Mouse (Mus musculus) heart, embryonic 13.5 days (tissue): Measurements from ENCODE around the gene Gm10447. TPM values are rescaled to one million over a fixed set of nuclear protein-coding genes. Genes with fewer than 3 reads are reported as not detected.

Experiments used
- ATAC-seq: fragments of 200-750 bp; cut with Nextera tagmentation; 2 replicates; pipeline ENCODE4 v1.8.0; 2017; ENCODE audit warnings: moderate TSS enrichment; ENCODE audit not compliant: insufficient number of reproducible peaks, low FRiP score, low TSS enrichment; ENCODE audit errors: extremely low read depth
- H3K27ac ChIP-seq: fragments of 300-500 bp; sonication (generic); replicated peaks from 2 replicates; pipeline ENCODE4 v1.5.1; 2015; ENCODE audit warnings: moderate library complexity, mild to moderate bottlenecking, inconsistent platforms
- H3K27me3 ChIP-seq: fragments of 300-500 bp; sonication (generic); replicated peaks from 2 replicates; pipeline ENCODE4 v1.6.1; 2015; ENCODE audit warnings: mild to moderate bottlenecking, inconsistent platforms
- H3K36me3 ChIP-seq: fragments of 300-500 bp; sonication (generic); 2 replicates; pipeline ENCODE4 v1.6.1; 2015; ENCODE audit warnings: mild to moderate bottlenecking, inconsistent platforms
- H3K4me1 ChIP-seq: fragments of 300-500 bp; sonication (generic); 2 replicates; pipeline ENCODE4 v1.6.1; 2015; ENCODE audit warnings: inconsistent platforms
- H3K4me2 ChIP-seq: fragments of 300-500 bp; sonication (generic); 2 replicates; pipeline ENCODE4 v1.6.1; 2015; ENCODE audit warnings: inconsistent platforms, mild to moderate bottlenecking, moderate library complexity
- H3K4me3 ChIP-seq: fragments of 300-500 bp; sonication (generic); 2 replicates; pipeline ENCODE4 v1.5.1; 2015; ENCODE audit warnings: moderate library complexity, mild to moderate bottlenecking, inconsistent platforms
- H3K9ac ChIP-seq: fragments of 300-500 bp; sonication (generic); 2 replicates; pipeline ENCODE4 v1.6.1; 2015; ENCODE audit warnings: inconsistent platforms, mild to moderate bottlenecking, moderate library complexity
- H3K9me3 ChIP-seq: fragments of 300-500 bp; sonication (generic); 2 replicates; pipeline ENCODE4 v1.6.1; 2016; ENCODE audit warnings: inconsistent platforms
- whole genome bisulfite sequencing: fragments of 180-500 bp; shearing (Covaris S2); methylation state at CpG from one replicate; pipeline ENCODE4 v1.1.7; 2015; ENCODE audit warnings: mixed read lengths; 5-methylcytosine and 5-hydroxymethylcytosine counted together
- polyA plus RNA-seq: library from polyadenylated mRNA; unstranded; fragments of >200 nt; fragmentation: Nextera tagmentation; extraction: Ambion mirVana; gene quantifications from 2 replicates; pipeline ENCODE4 v1.2.1, GENCODE M21; 2015

Gm10447 gene
- polyA plus RNA-seq, 1 experiment from 2014 or later: 0.09 TPM

DNA sequence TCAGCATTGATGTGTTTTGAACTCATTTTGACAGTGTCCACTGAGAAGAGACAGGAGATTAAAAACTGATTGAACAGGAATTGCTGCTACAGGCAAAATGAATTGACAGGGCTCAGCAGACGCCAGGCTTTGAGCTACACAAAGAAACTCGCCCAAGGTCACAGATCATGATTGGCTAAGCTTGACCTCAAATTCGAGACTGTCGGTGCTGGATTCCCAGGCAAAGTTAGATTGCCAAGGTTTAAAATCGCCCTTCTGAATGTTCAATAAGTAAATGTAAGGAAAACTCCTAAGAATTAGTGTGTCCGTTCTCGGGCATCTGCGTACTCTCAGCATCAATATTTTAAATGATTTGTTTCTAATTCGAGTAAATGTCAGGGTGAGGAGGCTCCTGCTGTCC is 32.5 kb upstream of the Gm10447 start:
- no peaks in the 10 kb centered on the region for H3K36me3 ChIP-seq
- H3K4me3 ChIP-seq: no peak overlapping the region
- ATAC-seq: no peak
- peaks cover 30% of the 10 kb centered on the region for H3K4me1 ChIP-seq
- no peak overlapping the region for H3K27ac ChIP-seq
- 82% methylated on average over 9 of the region's 9 CpGs for WGBS
- peaks cover 24% of the 10 kb centered on the region for H3K27me3 ChIP-seq
- H3K9ac ChIP-seq: no peak overlapping the region
- 0 out of 2 replicates have a peak, but pooled peaks cover 3% of the 10 kb centered on the region for H3K9me3 ChIP-seq
- no peak overlapping the region for H3K4me2 ChIP-seq

DNA sequence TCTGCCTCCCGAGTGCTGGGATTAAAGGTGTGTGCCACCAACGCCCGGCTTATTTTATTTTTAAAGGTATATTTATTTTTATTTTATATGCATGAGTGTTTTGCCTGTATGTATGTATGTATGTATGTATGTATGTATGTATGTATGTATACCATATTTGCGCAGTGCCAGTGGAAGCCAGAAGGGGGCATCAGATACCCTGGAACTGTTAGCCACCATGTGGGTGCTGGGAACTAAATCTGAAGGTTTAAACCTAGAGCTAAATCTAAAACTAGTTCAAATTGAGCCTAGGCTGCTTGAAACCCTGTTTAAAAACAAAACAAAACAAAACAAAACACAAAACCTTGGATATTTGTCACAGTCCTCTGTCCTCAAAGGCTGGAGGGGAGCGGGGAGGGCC is 32.1 kb upstream of the Gm10447 start:
- Histone ChIP-seq H3K4me3 (no peak overlapping the region), H3K27me3 (peaks cover 24% of the 10 kb centered on the region), H3K27ac (no peak overlapping the region), H3K9ac (no peak overlapping the region), H3K36me3 (no peaks in the 10 kb centered on the region), H3K4me2 (no peak overlapping the region), H3K4me1 (peaks cover 30% of the 10 kb centered on the region), H3K9me3 (0 out of 2 replicates have a peak, but pooled peaks cover 3% of the 10 kb centered on the region)
- 92% methylated on average over 5 of the region's 5 CpGs for WGBS
- no peak for ATAC-seq

DNA sequence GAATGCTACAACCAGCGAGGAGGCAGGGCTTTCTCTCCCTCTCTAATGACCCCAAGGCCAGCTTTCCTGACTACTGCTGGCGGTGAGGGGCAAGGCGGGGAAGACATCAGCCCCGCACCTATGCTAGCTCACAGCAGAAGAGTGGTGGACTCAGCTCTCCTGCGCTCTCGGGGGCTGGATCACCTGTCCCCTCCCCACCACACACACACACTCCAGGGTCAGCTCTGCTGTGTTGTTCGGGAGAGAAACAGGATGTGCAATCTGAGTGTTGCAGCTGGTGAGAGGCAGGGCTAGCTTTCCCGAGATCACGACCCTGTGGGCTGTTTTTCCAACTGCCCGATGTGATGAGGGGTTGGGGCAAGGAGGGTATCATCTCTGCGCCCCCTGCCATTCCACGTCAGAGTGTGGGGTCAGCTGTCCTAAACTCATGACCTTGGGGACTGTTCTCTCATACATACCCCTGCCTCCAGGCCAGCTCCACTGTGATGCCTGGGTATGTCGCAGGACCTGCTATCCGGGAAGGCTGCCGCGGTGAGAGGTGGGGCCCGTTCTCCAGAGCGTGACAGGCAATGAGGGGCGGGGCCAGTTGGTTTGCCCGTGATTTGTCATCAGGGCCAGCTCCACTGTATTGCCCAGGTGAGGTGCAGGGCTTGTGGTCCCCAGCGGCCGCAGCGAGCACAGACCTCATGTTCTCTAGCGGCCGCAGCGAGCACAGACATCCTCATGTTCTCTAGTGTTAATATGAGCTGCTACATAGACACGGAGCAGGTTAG is 30.1 kb upstream of the Gm10447 start:
- Histone ChIP-seq H3K36me3 (no peaks in the 10 kb centered on the region), H3K9me3 (0 out of 2 replicates have a peak, but pooled peaks cover 3% of the 10 kb centered on the region), H3K4me1 (peaks cover 16% of the 10 kb centered on the region), H3K27me3 (peaks cover 25% of the 10 kb centered on the region), H3K27ac (no peak overlapping the region), H3K9ac (peak overlapping the region; percentile 33; the same call in 1 of the 2 replicates), H3K4me3 (peak overlapping the region; percentile 35), H3K4me2 (peak overlapping the region; percentile 66)
- ATAC-seq: no peak
- 8% methylated on average over 27 of the region's 27 CpGs for WGBS

DNA sequence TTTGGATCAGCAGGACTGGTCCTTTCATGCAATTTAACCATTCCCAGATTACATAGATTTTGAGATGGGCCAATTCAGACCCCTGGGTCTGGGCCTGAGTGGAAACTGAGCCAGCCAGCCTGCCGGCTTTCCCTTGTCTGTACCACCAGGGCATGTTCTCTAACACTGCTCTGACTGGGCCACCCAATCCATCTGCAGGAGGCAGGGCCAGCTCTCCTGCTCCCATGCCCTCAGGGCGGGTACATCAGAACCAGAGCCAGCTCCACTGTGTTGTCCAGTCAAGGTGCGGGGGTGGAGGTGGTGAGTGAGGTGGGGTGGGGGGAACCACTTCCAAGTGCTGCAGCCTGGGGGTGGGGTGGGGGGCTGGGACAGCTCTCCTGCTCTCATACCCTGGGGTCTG is 29.4 kb upstream of the Gm10447 start:
- Histone ChIP-seq H3K4me1 (peaks cover 10% of the 10 kb centered on the region), H3K4me3 (no peak overlapping the region), H3K9ac (no peak overlapping the region), H3K4me2 (no peak overlapping the region), H3K36me3 (no peaks in the 10 kb centered on the region), H3K9me3 (0 out of 2 replicates have a peak, but pooled peaks cover 3% of the 10 kb centered on the region), H3K27me3 (peaks cover 32% of the 10 kb centered on the region), H3K27ac (no peak overlapping the region)
- 73% methylated on average over 3 of the region's 3 CpGs for WGBS
- no peak for ATAC-seq

DNA sequence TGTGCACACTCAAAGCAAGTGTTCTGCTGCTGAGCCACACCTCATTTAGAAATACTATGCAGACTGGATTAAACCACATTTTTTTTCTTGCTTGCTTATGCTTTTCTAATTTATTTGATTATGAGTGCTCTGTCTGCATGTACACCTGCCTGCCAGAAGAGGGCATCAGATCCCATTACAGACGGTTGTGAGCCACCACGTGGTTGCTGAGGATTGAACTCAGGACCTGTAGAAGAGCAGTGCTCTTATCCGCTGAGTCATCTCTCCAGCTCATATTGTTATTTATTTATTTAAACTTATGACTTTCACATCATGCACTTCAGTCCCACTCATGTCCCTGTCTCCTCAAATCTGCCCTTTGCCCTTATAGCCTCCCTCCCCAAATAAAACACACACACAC is 28.8 kb upstream of the Gm10447 start:
- Histone ChIP-seq H3K9me3 (0 out of 2 replicates have a peak, but pooled peaks cover 3% of the 10 kb centered on the region), H3K36me3 (no peaks in the 10 kb centered on the region), H3K4me2 (no peak overlapping the region), H3K27ac (no peak overlapping the region), H3K4me1 (peaks cover 11% of the 10 kb centered on the region), H3K9ac (no peak overlapping the region), H3K4me3 (no peak overlapping the region), H3K27me3 (peaks cover 38% of the 10 kb centered on the region)
- ATAC-seq: no peak
- WGBS: 35% methylated on average over 3 of the region's 3 CpGs

DNA sequence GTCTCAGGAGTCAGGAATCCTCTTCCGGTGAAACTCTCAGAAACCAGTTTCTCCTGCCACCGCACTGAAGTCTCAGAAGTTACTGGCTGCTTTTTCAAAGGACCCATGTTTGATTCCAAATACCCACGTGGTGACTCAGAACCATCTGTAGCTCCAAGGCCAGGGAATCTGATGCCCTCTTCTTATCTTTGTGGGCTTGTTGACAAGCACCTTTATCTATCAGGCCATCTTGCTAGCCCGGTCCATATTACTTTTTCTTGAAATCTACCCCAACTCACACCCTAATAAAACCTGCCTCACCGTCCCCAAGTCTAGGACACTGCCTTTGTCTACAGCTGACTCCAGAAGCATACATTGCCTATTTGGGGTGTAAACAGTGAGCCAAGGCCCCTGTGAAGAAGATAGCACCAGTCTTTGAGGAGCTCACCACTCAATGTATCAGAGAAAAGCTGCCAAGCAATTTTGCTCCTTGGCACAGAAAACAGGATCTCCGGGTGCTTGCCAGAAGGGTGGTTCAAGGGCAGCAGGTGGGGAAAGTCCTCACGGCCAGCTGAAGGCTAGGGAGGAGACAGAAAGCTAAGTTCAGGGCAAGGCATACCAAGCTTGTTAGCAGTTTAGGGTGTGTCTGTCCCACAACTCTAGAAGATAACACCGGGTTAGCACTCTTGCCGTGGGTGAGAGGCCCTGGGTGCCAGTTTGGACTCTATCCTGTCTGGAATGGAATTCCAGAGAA is 26.4 kb upstream of the Gm10447 start:
- H3K4me2 ChIP-seq: no peak overlapping the region
- H3K27me3 ChIP-seq: peaks cover 62% of the 10 kb centered on the region
- no peaks in the 10 kb centered on the region for H3K36me3 ChIP-seq
- no peak for ATAC-seq
- WGBS: 45% methylated on average over 9 of the region's 9 CpGs
- H3K9ac ChIP-seq: no peak overlapping the region
- no peaks in the 10 kb centered on the region for H3K9me3 ChIP-seq
- H3K4me1 ChIP-seq: peaks cover 35% of the 10 kb centered on the region
- H3K27ac ChIP-seq: peak overlapping the region; percentile 17; the same call in 1 of the 2 replicates
- no peak overlapping the region for H3K4me3 ChIP-seq

DNA sequence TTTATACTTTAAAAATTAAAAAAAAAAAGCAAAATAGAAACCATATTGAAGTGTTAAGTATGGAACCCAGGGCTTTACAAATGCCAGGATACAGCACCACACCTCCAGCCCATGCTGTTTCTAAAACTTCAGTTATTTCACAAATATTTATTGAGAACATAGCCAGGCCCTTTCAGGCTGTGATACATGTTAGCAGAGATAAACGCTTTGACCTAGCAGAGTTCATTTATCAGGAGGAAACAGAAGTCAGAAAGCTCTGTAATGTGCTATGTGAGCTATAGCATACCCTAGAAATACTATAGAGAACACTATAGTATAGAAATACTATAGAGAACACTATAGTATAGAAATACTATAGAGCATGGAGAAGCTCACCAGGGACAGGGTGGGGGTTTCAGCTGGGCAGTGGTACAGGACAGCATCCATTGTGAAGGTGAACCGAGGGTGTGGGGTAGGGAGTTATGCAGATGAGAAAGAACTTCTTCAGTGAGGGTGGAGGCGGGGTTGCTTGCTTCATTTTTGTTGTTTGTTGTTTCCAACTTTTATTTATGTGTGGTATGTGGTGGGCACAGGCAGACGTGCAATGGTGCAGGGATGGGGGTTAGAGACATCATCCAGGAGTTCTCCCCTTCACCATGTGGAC is 24.3 kb upstream of the Gm10447 start:
- Histone ChIP-seq H3K36me3 (no peaks in the 10 kb centered on the region), H3K9ac (no peak overlapping the region), H3K4me1 (peaks cover 26% of the 10 kb centered on the region), H3K27me3 (peaks cover 60% of the 10 kb centered on the region), H3K4me2 (no peak overlapping the region), H3K27ac (no peak overlapping the region), H3K9me3 (no peaks in the 10 kb centered on the region), H3K4me3 (no peak overlapping the region)
- 68% methylated on average over 4 of the region's 4 CpGs for WGBS
- ATAC-seq: no peak

DNA sequence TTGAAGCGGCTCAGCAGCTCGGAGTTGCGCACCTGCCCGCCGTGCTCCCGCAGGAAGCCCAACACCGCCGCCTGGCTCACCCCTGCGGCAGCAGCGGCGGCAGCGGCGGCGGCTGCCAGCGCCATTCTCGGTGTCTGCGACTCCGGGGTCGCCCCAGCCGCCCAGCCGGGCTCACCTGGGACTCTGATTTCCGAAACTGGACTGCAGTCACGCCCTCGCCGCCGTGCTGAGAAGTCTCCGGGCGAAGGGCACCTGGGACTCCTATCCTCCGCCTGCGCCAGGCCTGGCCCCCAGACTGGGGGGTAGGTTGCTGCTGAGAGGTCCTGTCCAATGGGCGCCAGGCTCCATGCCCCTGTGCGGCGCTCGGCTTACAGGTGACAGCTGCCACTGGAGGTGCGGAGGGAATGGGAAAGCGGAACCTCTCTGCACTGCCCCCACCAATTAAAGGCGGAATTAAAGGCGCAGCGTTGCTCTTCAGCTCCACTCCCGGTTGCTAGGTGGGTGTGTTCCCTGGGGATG is 22.9 kb upstream of the Gm10447 start, which contains the start of the genes Gm9945 and Sowaha:
Gm9945 (plus strand) TSS at position 384 of the 519 bp plus-strand sequence.
Sowaha (minus strand) TSS at position 492 of the 519 bp plus-strand sequence.
- H3K9ac ChIP-seq: peak within 1 kb of the TSS; percentile 74
- peak within 1 kb of the TSS; percentile 61 for H3K4me3 ChIP-seq
- peak within 1 kb of the TSS; percentile 92 for H3K4me2 ChIP-seq
- H3K27ac ChIP-seq: no peak within 1 kb of the TSS
- H3K36me3 ChIP-seq: no peaks in the 10 kb centered on the region
- H3K9me3 ChIP-seq: no peaks in the 10 kb centered on the region
- peaks cover 26% of the 10 kb centered on the region for H3K4me1 ChIP-seq
- H3K27me3 ChIP-seq: peaks cover 71% of the 10 kb centered on the region
- 3% methylated on average over 40 of the region's 40 CpGs for WGBS
- no peak for ATAC-seq

DNA sequence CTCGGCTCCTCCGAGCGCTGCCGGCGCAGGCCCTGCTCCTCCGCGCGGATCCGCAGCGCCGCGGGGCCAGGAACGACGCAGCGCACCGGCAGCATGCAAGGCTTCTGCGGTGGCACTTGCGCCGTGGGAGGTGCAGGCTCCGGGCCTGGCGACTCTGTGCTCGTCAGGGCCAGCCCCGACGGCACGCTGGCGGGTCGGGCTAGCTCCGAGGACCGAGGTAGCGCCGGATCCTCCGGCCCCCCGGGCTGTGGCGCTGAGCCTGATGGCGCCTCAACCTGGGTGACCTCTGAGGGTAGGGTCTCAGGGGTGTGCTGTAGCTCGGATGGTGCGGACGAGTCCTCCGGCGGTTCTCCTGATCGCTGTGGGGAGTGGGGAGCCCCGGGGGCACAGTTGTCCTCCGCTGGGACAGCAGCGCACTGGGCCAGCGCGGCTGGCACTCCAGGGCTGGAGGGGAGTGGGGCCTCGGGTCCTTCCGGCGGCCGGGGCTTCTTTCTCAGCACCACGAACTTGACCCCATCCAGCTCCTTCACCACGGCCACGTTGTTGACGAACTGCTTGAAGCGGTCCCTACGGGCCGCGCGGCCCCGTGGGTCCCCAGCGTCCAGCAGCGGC is 22.4 kb upstream of the Gm10447 start:
- Histone ChIP-seq H3K9ac (peak overlapping the region; percentile 74), H3K9me3 (no peaks in the 10 kb centered on the region), H3K4me1 (peaks cover 26% of the 10 kb centered on the region), H3K27ac (no peak overlapping the region), H3K36me3 (no peaks in the 10 kb centered on the region), H3K4me2 (peak overlapping the region; percentile 92), H3K27me3 (peaks cover 77% of the 10 kb centered on the region), H3K4me3 (peak overlapping the region; percentile 61)
- no peak for ATAC-seq
- 1% methylated on average over 62 of the region's 62 CpGs for WGBS

DNA sequence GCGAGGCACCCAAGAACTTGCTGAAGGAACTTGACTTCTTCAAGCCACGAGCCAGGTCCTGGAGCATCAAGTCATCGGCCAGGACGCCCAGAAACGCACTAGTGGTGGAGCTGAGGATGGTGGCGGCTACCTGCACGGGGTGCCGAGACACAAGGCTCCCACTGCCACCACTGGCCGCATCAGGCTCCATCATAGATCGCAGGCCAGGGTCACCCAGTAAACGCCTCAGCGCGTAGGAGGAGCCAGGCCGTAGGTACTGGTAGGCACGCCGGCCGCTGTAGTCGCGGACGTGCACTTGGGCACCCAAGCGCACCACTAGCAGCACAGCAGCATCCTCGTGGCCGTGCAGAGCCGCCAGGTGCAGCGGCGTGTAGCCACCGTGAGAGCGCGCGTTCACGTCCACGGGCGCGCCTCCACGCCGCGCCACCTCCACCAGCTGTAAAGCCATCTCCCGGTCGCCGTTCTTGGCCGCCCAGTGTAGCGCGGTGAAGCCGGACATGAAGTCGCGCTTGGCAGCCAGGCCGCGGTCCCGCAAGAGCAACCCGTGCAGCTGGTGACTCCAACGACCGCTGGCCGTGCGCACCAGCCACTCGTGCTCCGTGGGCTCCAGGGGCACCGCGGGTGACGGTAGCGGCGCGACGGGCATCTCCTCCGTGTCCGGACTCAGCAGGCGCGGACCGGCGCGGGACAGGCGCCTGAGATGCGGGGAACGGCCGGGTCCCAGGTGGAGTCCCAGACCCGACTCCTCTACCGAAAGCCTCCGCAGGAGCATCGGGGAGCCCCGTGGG is 21.7 kb upstream of the Gm10447 start:
- WGBS: 7% methylated on average over 79 of the region's 79 CpGs
- no peaks in the 10 kb centered on the region for H3K36me3 ChIP-seq
- H3K9me3 ChIP-seq: no peaks in the 10 kb centered on the region
- H3K4me1 ChIP-seq: peaks cover 26% of the 10 kb centered on the region
- no peak for ATAC-seq
- H3K27ac ChIP-seq: no peak overlapping the region
- H3K4me3 ChIP-seq: peak overlapping the region; percentile 61
- H3K9ac ChIP-seq: peak overlapping the region; percentile 74
- H3K4me2 ChIP-seq: peak overlapping the region; percentile 92
- H3K27me3 ChIP-seq: peaks cover 84% of the 10 kb centered on the region
